Mouse (Mus musculus) G1E (cell line): ENCODE data around the gene Sfxn5.

Source experiments
- CTCF ChIP-seq: IDR thresholded peaks from 2 replicates; pipeline ENCODE4 v1.5.1; 2012; ENCODE audit warnings: low read depth, low read length, inconsistent platforms, mixed read lengths
- GATA1 ChIP-seq: IDR thresholded peaks from 2 replicates; pipeline ENCODE4 v1.6.1; 2012; ENCODE audit warnings: borderline replicate concordance, low read length, inconsistent platforms, mixed read lengths
- POLR2AphosphoS5 ChIP-seq: IDR thresholded peaks from 2 replicates; pipeline ENCODE4 v1.6.1; 2012; ENCODE audit warnings: low read depth, low read length, inconsistent platforms; ENCODE audit not compliant: insufficient replicate concordance
- TAL1 ChIP-seq: conservative IDR thresholded peaks from 2 replicates; pipeline ENCODE4 v1.6.1; 2012; ENCODE audit warnings: low read depth, low read length, inconsistent platforms, mixed read lengths

DNA sequence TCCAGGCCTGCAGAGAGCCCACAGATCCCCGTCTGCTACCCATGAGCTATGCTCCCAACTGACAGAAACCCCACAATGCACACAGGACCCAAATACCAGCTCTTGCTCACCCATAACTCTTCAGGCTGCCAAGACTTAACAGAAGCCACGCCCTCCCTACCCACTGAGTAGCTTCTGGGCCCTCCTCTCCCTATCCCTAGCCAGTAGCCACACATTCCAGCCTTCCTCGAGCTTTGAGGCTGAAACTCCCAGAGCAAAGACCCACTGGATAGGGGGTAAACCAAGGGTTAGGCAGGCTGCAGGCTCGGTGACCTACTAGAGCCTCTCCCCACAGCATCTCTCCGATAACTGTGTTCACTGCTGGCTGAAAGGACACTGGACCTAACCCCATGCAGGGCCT lies 35.5 kb upstream of the Sfxn5 start:
- TF ChIP-seq POLR2AphosphoS5: no peak
- no peak for TF ChIP-seq CTCF
- no peak for TF ChIP-seq GATA1
- TF ChIP-seq TAL1: no peak
